ENCODE assay signal across 27 mouse cellular contexts in genomic region chr6:140367303-140367702, GRCm38 (mm10). TPM values are rescaled to one million over a fixed set of nuclear protein-coding genes. Genes with fewer than 3 reads are reported as not detected.
DNase-seq lines count a peak whose midpoint lies in the region; ATAC-seq and TF ChIP-seq lines count a peak whose summit lies in the region.
"Had no signal": no experiment of that assay in that cellular context is flagged by ENCODE, and none has a peak within 500 bp of the region (broad histone marks: within the 10 kb centered on the region; RNA-seq: fewer than 3 reads in every experiment).

No protein-coding gene starts in this region.

- no peaks in the 10 kb centered on the region for H3K4me1 ChIP-seq in intestine, embryonic 14.5 days (replicated peaks; ENCODE audit: control insufficient read depth, insufficient read depth, low read length)
- H3K4me1 ChIP-seq in intestine, postnatal 0 days (replicated peaks; ENCODE audit: control insufficient read depth, insufficient read depth, low read length), result peaks cover 2% of the 10 kb centered on the region
- H3K4me1 ChIP-seq in megakaryocyte, embryonic 14.5 days, result no peaks in the 10 kb centered on the region
- H3K4me1 ChIP-seq in stomach, embryonic 15.5 days, result no peaks in the 10 kb centered on the region
- no peaks in the 10 kb centered on the region for H3K4me1 ChIP-seq in stomach, postnatal 0 days (replicated peaks; ENCODE audit: control insufficient read depth, insufficient read depth)
- H3K4me1 ChIP-seq: heart, embryonic 12.5 days; kidney, embryonic 15.5 days had no signal

- no peak overlapping the region for H3K9ac ChIP-seq in intestine, embryonic 14.5 days (ENCODE audit: low read length)
- H3K9ac ChIP-seq in intestine, postnatal 0 days (ENCODE audit: low read depth, low read length), result no peak overlapping the region
- H3K9ac ChIP-seq in stomach, embryonic 15.5 days, result no peak overlapping the region
- H3K9ac ChIP-seq in stomach, postnatal 0 days (ENCODE audit: low read length), result no peak overlapping the region
- H3K9ac ChIP-seq: heart, embryonic 12.5 days; hindbrain, embryonic 14.5 days; kidney, embryonic 15.5 days; limb, embryonic 13.5 days had no signal

- TF ChIP-seq EP300 in stomach, postnatal 0 days (optimal IDR thresholded peaks at IDR 0.05), result no peak

- no peaks in the 10 kb centered on the region for H3K27me3 ChIP-seq in intestine, embryonic 14.5 days (replicated peaks; ENCODE audit: control insufficient read depth, insufficient read depth, low read length)
- H3K27me3 ChIP-seq in intestine, postnatal 0 days (replicated peaks; ENCODE audit: control insufficient read depth, insufficient read depth, low read length), result no peaks in the 10 kb centered on the region
- H3K27me3 ChIP-seq in megakaryocyte, embryonic 14.5 days (replicated peaks), result no peaks in the 10 kb centered on the region
- H3K27me3 ChIP-seq in stomach, embryonic 15.5 days (replicated peaks), result no peaks in the 10 kb centered on the region
- no peaks in the 10 kb centered on the region for H3K27me3 ChIP-seq in stomach, postnatal 0 days (ENCODE audit: control insufficient read depth, insufficient read depth, low read length)
- H3K27me3 ChIP-seq: heart, embryonic 12.5 days; kidney, embryonic 15.5 days; limb, embryonic 13.5 days had no signal

- TF ChIP-seq CTCF in intestine, postnatal 0 days (IDR thresholded peaks at IDR 0.05; ENCODE audit: low read depth), result no peak
- no peak for TF ChIP-seq CTCF in stomach, postnatal 0 days (IDR thresholded peaks at IDR 0.05; ENCODE audit: low read depth)

- 82% methylated on average over 6 of the region's 6 CpGs for WGBS in intestine, embryonic 14.5 days
- 80% methylated on average over 6 of the region's 6 CpGs for WGBS in intestine, postnatal 0 days
- 81% methylated on average over 6 of the region's 6 CpGs for WGBS in stomach, embryonic 15.5 days
- WGBS in stomach, postnatal 0 days, result 83% methylated on average over 6 of the region's 6 CpGs

- no peak overlapping the region for H3K27ac ChIP-seq in intestine, embryonic 14.5 days (ENCODE audit: low read depth)
- no peak overlapping the region for H3K27ac ChIP-seq in intestine, postnatal 0 days (ENCODE audit: low read depth, low read length)
- H3K27ac ChIP-seq in stomach, embryonic 15.5 days, result no peak overlapping the region
- H3K27ac ChIP-seq in stomach, postnatal 0 days (replicated peaks), result no peak overlapping the region
- H3K27ac ChIP-seq: gastrocnemius, adult 2 months; hindbrain, embryonic 14.5 days; kidney, embryonic 15.5 days; limb, embryonic 13.5 days had no signal

- H3K36me3 ChIP-seq in intestine, embryonic 14.5 days (ENCODE audit: control insufficient read depth, insufficient read depth, low read length), result no peaks in the 10 kb centered on the region
- H3K36me3 ChIP-seq in intestine, postnatal 0 days (ENCODE audit: control insufficient read depth, insufficient read depth), result no peaks in the 10 kb centered on the region
- no peaks in the 10 kb centered on the region for H3K36me3 ChIP-seq in megakaryocyte, embryonic 14.5 days (replicated peaks; ENCODE audit: low read length)
- no peaks in the 10 kb centered on the region for H3K36me3 ChIP-seq in stomach, embryonic 15.5 days
- H3K36me3 ChIP-seq in stomach, postnatal 0 days (ENCODE audit: control insufficient read depth, insufficient read depth, low read length), result no peaks in the 10 kb centered on the region
- H3K36me3 ChIP-seq: heart, embryonic 12.5 days; kidney, embryonic 15.5 days; limb, embryonic 13.5 days had no signal

- H3K9me3 ChIP-seq in intestine, embryonic 14.5 days (ENCODE audit: control insufficient read depth, low read length), result 0 out of 2 replicates have a peak, but pooled peaks cover 4% of the 10 kb centered on the region
- H3K9me3 ChIP-seq in intestine, postnatal 0 days (ENCODE audit: control insufficient read depth), result no peaks in the 10 kb centered on the region
- H3K9me3 ChIP-seq in megakaryocyte, embryonic 14.5 days, result peaks cover 12% of the 10 kb centered on the region
- H3K9me3 ChIP-seq in stomach, embryonic 15.5 days, result no peaks in the 10 kb centered on the region
- H3K9me3 ChIP-seq in stomach, postnatal 0 days (ENCODE audit: control insufficient read depth, low read length), result no peaks in the 10 kb centered on the region
- H3K9me3 ChIP-seq: heart, embryonic 12.5 days; kidney, embryonic 15.5 days; limb, embryonic 13.5 days had no signal

- no peak for DNase-seq in intestine, embryonic 14.5 days (ENCODE audit: low spot score)
- DNase-seq in stomach, postnatal 0 days (ENCODE audit: low spot score), result no peak
- DNase-seq in spleen, postnatal 10 days (ENCODE audit: low spot score in 2 of 2), result no peak
- DNase-seq: adrenal gland, postnatal 14 days; cerebellum, adult 11-12 months; cerebellum, adult 9-11 months; embryo, embryonic 11 days; gastrocnemius, adult 2 months; gastrocnemius, postnatal 36 days; heart, adult 18-20 months; heart, postnatal 4 days; kidney, postnatal 4 days; right cerebral cortex, adult 18-20 months; spleen, adult 18-20 months had no signal

- 0 out of 2 replicates have a peak, but pooled peaks have one; percentile 43 for ATAC-seq in intestine, embryonic 14.5 days (replicated peaks; ENCODE audit: low FRiP score, low TSS enrichment, low read depth)
- no peak for ATAC-seq in intestine, postnatal 0 days
- ATAC-seq in megakaryocyte, adult 5-6 weeks (ENCODE audit: poor library complexity, severe bottlenecking), result no peak
- peak; percentile 66 for ATAC-seq in stomach, embryonic 15.5 days (ENCODE audit: insufficient read depth, low FRiP score, low read depth)
- no peak for ATAC-seq in stomach, postnatal 0 days (ENCODE audit: low FRiP score, low TSS enrichment)
- ATAC-seq: forebrain, embryonic 16.5 days; inflammation-experienced regulatory T-cells, adult 6 months; lung, postnatal 0 days had no signal

- no peak overlapping the region for H3K4me3 ChIP-seq in intestine, embryonic 14.5 days (ENCODE audit: low read depth, low read length)
- H3K4me3 ChIP-seq in intestine, postnatal 0 days (ENCODE audit: low read depth, low read length), result no peak overlapping the region
- H3K4me3 ChIP-seq in megakaryocyte, embryonic 14.5 days (replicated peaks), result peak overlapping the region; percentile 24
- H3K4me3 ChIP-seq in stomach, embryonic 15.5 days (replicated peaks), result no peak overlapping the region
- H3K4me3 ChIP-seq in stomach, postnatal 0 days (ENCODE audit: low read depth, low read length), result no peak overlapping the region
- H3K4me3 ChIP-seq: erythroblast, embryonic 14.5 days; gastrocnemius, adult 2 months; heart, embryonic 12.5 days; kidney, embryonic 15.5 days; limb, embryonic 13.5 days had no signal

- no peak overlapping the region for H3K4me2 ChIP-seq in intestine, embryonic 14.5 days (ENCODE audit: low read length)
- no peak overlapping the region for H3K4me2 ChIP-seq in intestine, postnatal 0 days (replicated peaks; ENCODE audit: low read depth)
- no peak overlapping the region for H3K4me2 ChIP-seq in stomach, embryonic 15.5 days
- no peak overlapping the region for H3K4me2 ChIP-seq in stomach, postnatal 0 days (replicated peaks; ENCODE audit: low read depth)
- H3K4me2 ChIP-seq: heart, embryonic 12.5 days; hindbrain, embryonic 14.5 days; kidney, embryonic 15.5 days; limb, embryonic 13.5 days; liver, embryonic 11.5 days had no signal

RNA-seq across cellular contexts. Expression of gene Plekha5, which starts 56.6 kb away (rescaled TPM):
- polyA plus RNA-seq in intestine, embryonic 14.5 days (2014; fragmentation: Nextera tagmentation; extraction: Ambion mirVana), result 62.1 and 73.6 TPM in 2 replicates
- polyA plus RNA-seq in intestine, postnatal 0 days (2015; fragmentation: Nextera tagmentation; extraction: Ambion mirVana), result 17.9 and 18.0 TPM in 2 replicates
- 1.9 and 2.2 TPM in 2 replicates for polyA plus RNA-seq in megakaryocyte, embryonic 14.5 days (2012; ENCODE audit: insufficient read depth, low replicate concordance)
- 1.8 and 2.2 TPM in 2 replicates for total RNA-seq in megakaryocyte, adult 5-6 weeks (2015)
- 2.6 and 4.8 TPM in 2 replicates for total RNA-seq in megakaryocyte, adult 5-6 weeks (2017)
- polyA plus RNA-seq in stomach, embryonic 15.5 days (2015; fragmentation: Nextera tagmentation; extraction: Ambion mirVana), result 43.0 and 46.7 TPM in 2 replicates
- polyA plus RNA-seq in stomach, postnatal 0 days (2015; fragmentation: Nextera tagmentation; extraction: Ambion mirVana), result 23.1 and 24.2 TPM in 2 replicates

Comparison
In these comparisons a context has a peak if more than half of its experiments do, and no peak if none do; other contexts are left out.
1. ATAC-seq: peak in intestine, embryonic 14.5 days (single experiment) and stomach, embryonic 15.5 days (single experiment); none in intestine, postnatal 0 days (single experiment), megakaryocyte, adult 5-6 weeks (single experiment) and stomach, postnatal 0 days (single experiment).